Mouse (Mus musculus) Patski (cell line): Measurements from ENCODE around the gene Slc25a33. TPM values are rescaled to one million over a fixed set of nuclear protein-coding genes. Genes with fewer than 3 reads are reported as not detected.

Experiments used
- ATAC-seq: fragments of 100-300 bp; one replicate; pipeline ENCODE4 v1.8.0; 2021
- CTCF ChIA-PET: fragments of 350-600 bp; sonication (Branson Sonifier 250); formaldehyde crosslinking; loops from one replicate; lab custom pipeline; 2022; ENCODE audit warnings: inconsistent platforms; lab: Charles Lee
- POLR2A ChIA-PET: fragments of 350-600 bp; sonication (Branson Sonifier 250); formaldehyde crosslinking; loops from one replicate; lab custom pipeline; 2022; ENCODE audit warnings: antibody characterized with exemption, inconsistent platforms; lab: Charles Lee
- DNase-seq: peaks from one replicate; pipeline ENCODE4 v3.0.0-alpha.2; 2011; ENCODE audit warnings: low read depth, low spot score
- H3K27me3 ChIP-seq: fragments of 371-371 bp; one replicate; pipeline ENCODE4 v1.5.1; 2021
- CTCF ChIP-seq: fragments of 100-300 bp; IDR thresholded peaks from one replicate; pipeline ENCODE4 v1.5.1; 2021
- in situ Hi-C: fragments of 300-500 bp; cut with MboI; formaldehyde crosslinking; loops from 3 replicates; pipeline ENCODE4 v1.11.1; 2018; ENCODE audit warnings: low pct_unique_long_range_greater_than_20kb, mixed read lengths
- polyA plus RNA-seq: library from polyadenylated mRNA; unstranded; gene quantifications from one replicate; pipeline ENCODE4 v1.2.3, GENCODE M21; 2021

Slc25a33 gene
- polyA plus RNA-seq, 1 experiment from 2014 or later: 23.3 TPM

DNA sequence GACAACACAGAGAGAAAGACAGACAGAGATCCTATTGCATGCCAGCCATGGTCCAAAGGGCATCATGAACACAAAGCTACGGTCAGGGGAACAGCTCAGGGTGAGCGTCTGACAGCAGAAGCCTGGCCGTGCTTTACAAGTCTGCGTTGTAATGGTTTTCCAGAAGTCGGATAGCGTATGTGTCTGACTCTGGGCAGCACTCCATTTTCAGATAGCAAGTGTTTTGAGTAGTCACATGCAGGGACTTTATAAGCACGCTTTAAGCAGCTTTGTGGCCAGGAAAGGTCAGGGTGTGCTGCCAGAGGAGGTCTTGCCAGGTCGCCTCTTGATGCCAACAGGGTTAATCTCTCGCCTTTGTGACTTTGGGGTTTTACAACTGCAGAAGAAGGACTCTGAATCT, 10.3 kb upstream of the Slc25a33 start:
- ATAC-seq: no peak
- no peaks in the 10 kb centered on the region for H3K27me3 ChIP-seq

DNA sequence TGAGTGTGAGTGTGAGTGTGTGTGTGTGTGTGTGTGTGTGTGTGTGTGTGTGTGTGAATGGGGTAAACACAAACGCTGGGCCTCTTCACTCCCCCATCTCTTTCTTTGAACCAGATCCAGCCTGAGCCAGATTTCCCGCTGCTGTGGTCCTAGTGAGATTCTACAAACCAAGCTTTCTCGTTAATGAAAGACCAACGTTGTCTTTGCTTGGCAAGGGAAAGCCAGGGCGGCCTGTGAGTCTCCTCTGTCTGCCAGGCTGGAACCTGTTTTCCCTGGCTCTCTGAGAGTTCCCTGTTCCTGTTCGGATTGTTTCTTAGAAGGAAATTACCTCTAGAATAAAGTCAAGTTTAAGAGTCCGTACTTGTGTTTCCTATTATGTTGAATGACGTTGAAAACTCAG, 8.9 kb upstream of the Slc25a33 start:
- CTCF ChIA-PET: no interaction called here
- DNase-seq (no peak), ATAC-seq (no peak)
- TF ChIP-seq CTCF: no peak
- H3K27me3 ChIP-seq: no peaks in the 10 kb centered on the region
- POLR2A ChIA-PET: interaction anchor here (0.6 kb wide), 1 partner anchor 174 kb away, joined by 3 read pairs; no protein-coding TSS in a partner anchor
- in situ Hi-C loops: no loop called here

More for the DNA sequence above, 10.3 kb upstream of the Slc25a33 start:
- CTCF ChIA-PET: interaction anchor here (2.2 kb wide), 1 partner anchor 15 kb away, joined by 5 read pairs; no protein-coding TSS in a partner anchor
- in situ Hi-C loops: no loop called here
- TF ChIP-seq CTCF: no peak
- DNase-seq: no peak
- POLR2A ChIA-PET: no interaction called here

DNA sequence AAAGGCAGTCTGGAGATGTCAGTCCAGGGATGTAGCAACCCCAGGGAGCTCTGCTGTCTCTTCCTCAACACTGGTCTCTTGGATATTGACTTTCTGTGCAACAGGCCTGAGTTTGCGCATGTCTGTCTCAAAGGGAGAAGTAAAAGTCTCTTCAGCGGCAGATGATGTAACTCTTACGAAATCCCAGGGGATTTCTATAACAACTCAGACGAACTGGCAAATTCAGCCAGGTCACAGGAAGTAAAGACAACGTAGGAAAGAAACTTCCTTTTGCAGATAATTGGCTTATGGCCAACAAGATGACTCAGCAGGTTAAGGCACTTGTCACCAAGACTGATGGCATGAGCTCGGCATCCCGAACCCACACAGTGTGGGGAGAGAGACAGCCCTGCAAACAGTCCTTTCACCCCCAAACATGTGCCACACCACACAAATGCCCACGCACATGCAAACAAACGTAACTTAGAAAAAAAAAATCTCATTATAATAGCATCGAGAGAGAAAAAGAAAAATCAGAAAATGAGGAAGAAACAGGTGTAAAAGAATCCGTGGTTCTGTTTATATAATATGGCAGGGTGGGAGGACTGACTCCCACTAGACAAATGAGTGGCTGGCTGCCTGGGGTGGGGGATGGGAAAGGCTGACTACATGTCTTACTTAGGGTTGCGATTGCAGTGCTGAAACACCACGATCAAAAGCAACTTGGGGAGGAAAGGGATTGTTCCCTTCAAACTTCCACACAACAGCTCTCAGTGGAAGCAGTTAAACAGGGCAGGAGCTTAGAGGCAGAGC, 6.7 kb upstream of the Slc25a33 start:
- no peak for ATAC-seq
- ChIA-PET CTCF (interaction anchor here (1.5 kb wide), 1 partner anchor 176 kb away, joined by 3 read pairs; no protein-coding TSS in a partner anchor), POLR2A (interaction anchor here (0.6 kb wide), 1 partner anchor 817 kb away, joined by 4 read pairs; no protein-coding TSS in a partner anchor)
- peak; percentile 71 for DNase-seq
- TF ChIP-seq CTCF: no peak
- H3K27me3 ChIP-seq: no peaks in the 10 kb centered on the region
- in situ Hi-C loops: no loop called here

DNA sequence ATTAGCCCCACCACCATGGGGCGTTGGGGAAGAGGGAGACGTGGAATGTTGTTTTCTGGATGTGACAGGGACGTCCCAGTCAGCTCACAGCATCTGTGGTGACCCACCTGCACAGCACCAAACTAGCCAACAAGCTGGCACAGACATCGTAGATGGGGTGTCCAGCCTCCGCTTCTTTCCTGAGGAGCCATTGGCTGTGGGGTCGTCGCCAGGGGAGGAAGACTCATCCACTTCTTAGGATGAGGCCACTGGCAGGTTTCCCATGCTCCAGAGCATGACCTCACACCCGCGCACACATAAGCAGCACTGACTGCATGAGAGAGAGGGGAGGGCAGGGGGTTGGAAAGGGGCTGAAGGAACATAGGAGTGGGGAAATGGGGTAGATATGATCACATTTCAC, 5.9 kb upstream of the Slc25a33 start:
- in situ Hi-C loops: no loop called here
- ChIA-PET POLR2A (no interaction called here), CTCF (interaction anchor here (1.5 kb wide), 1 partner anchor 177 kb away, joined by 3 read pairs; no protein-coding TSS in a partner anchor)
- no peak for TF ChIP-seq CTCF
- no peak for ATAC-seq
- no peak for DNase-seq
- no peaks in the 10 kb centered on the region for H3K27me3 ChIP-seq

DNA sequence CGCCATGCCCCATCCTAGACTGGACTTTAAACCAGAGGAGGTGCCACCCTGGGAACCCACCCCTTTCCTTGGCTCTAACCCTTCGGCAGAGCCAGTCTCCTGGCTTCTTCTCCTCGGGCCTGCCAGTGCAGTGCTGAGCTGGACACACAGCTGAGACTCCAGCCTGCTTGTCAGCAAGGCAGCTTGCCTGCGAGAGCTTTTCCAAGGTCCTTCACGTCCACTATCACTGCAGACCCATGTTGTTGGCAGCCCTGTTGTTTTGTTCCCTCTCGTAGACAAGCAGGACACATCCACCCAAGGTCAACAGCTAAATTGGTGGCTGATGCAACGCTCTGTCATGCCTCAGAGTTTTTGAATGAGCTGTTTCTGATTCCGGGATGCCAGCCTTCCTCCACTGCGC, 3.0 kb upstream of the Slc25a33 start:
- ATAC-seq (peak; percentile 5), DNase-seq (no peak)
- ChIA-PET CTCF (interaction anchor here (1.1 kb wide), 1 partner anchor 15 kb away, joined by 3 read pairs; no protein-coding TSS in a partner anchor), POLR2A (interaction anchor here (1.1 kb wide), 1 partner anchor 26 kb away, joined by 3 read pairs; no protein-coding TSS in a partner anchor)
- TF ChIP-seq CTCF: no peak
- no peaks in the 10 kb centered on the region for H3K27me3 ChIP-seq
- in situ Hi-C loops: no loop called here

DNA sequence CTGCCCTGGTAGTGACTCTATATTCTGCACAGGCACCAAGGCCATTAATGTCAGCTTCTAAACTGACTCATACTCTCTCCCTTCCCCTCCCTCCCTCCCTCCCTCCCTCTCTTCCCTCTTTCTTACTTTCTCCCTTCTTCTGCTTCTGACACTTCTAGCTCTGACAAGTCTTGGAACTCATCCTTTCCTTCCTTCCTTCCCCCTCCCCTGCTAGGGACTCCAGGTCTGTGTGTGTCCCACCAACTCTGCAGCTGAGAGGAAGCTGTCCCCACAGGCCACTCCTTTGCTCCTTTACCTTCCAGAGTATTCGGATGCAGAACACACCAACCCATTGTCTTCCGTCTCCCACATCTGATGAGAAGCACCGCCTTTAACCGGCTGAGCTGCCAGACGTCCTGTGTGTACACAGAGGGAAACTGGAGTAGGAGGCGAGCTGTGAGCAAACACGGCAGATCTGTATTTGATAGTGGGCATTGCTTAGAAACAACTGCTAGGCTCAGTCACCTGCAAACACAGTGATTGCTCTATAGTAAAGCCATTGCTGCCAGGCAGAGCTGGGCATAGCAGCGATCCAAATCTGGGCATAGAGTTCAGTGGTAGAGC, 1.8 kb upstream of the Slc25a33 start:
- POLR2A ChIA-PET: interaction anchor here (0.7 kb wide), 1 partner anchor 62 kb away, joined by 4 read pairs; no protein-coding TSS in a partner anchor
- DNase-seq (no peak), ATAC-seq (peak; percentile 1)
- TF ChIP-seq CTCF: no peak
- no peaks in the 10 kb centered on the region for H3K27me3 ChIP-seq
- CTCF ChIA-PET: interaction anchor here (1.4 kb wide), 1 partner anchor 24 kb away, joined by 3 read pairs; no protein-coding TSS in a partner anchor
- in situ Hi-C loops: no loop called here

DNA sequence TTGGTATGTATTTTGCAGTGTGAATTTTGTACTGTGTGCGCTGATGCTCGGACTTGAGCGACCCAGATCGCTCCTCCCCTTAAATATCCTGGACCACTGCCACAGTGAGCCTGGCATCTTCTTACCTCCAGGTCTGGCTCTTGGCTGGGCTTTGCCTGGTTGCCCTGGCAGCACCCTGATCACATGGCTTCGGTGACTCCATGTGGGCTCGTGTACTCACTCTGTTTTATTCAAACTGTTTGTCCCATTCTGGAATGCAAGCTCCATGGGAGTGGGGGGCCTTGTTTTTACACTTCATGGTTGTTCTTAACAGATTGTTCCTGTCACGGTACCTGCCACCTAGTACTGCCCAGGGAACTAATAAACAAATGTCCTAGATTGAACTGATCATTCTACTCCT, 1.3 kb upstream of the Slc25a33 start:
- POLR2A ChIA-PET: no interaction called here
- DNase-seq (no peak), ATAC-seq (peak; percentile 22)
- no peak for TF ChIP-seq CTCF
- in situ Hi-C loops: no loop called here
- CTCF ChIA-PET: interaction anchor here (1.0 to 1.4 kb wide), 2 partner anchors 25 to 184 kb away, joined by 3 read pairs; no protein-coding TSS in a partner anchor
- H3K27me3 ChIP-seq: no peaks in the 10 kb centered on the region

DNA sequence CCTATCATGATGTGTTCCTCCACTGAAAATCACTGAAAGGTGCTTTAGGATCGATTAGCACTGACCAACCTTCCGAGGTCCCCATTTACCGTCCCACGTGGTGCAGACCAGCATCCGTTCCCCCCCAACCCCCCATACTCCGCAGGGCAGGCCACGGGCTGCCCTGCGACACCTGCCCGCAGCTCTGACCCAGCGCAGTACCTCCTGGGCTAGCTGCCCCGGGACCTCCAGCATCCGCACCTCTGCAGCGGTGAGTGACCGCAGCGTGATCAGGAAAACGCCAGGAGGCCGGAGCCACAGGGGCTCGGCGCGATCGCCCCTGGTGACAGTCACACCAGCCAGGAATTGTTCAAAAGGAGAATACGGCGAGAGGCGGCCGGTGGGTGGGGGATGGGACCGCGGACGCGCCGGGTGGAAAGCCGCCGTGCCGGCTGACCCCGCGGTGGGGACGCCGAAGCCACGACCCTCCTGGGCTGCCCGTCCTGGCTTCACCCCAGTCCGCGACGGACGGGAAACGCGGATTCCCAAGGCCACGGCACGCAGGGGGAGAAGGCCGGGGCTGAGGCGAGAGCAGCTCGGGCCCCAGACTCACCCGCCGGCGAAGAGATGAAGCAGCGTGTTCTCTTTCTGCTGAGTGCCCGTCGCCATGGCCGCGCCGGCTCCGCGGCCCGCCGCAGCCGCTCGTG, 526 bp downstream of the Slc25a33 start:
- in situ Hi-C loops: no loop called here
- POLR2A ChIA-PET: interaction anchor here (0.7 kb wide), 1 partner anchor 471 kb away, joined by 4 read pairs; no protein-coding TSS in a partner anchor
- TF ChIP-seq CTCF: no peak
- no peaks in the 10 kb centered on the region for H3K27me3 ChIP-seq
- ATAC-seq: no peak
- CTCF ChIA-PET: interaction anchor here (0.7 to 1.6 kb wide), 6 partner anchors 9 to 24 kb away, joined by 3 to 4 read pairs (median 4); no protein-coding TSS in a partner anchor
- DNase-seq: no peak

DNA sequence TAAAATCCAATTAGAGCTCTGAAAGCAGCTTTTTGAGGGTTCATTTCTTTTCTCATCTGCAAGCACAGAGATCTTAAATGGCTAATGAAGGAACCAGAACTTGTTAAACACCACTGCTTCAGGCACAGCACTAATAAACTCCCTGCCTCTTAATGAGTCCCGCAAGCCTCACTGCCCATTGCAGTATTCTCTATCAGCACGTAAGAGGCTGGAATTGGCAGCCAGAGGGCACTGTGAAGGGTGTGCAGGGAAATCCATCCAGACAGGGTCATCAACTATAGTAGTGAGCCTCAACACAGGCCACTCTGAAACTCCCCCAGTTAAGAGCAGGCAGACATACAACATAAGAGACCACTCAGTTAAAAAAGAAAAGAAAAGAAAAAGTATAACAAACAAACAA, 1.7 kb downstream of the Slc25a33 start:
- CTCF ChIA-PET: interaction anchor here (1.1 to 1.6 kb wide), 4 partner anchors 8 to 25 kb away, joined by 3 to 4 read pairs (median 4); no protein-coding TSS in a partner anchor
- no peaks in the 10 kb centered on the region for H3K27me3 ChIP-seq
- DNase-seq (no peak), ATAC-seq (no peak)
- POLR2A ChIA-PET: no interaction called here
- TF ChIP-seq CTCF: no peak
- in situ Hi-C loops: no loop called here

DNA sequence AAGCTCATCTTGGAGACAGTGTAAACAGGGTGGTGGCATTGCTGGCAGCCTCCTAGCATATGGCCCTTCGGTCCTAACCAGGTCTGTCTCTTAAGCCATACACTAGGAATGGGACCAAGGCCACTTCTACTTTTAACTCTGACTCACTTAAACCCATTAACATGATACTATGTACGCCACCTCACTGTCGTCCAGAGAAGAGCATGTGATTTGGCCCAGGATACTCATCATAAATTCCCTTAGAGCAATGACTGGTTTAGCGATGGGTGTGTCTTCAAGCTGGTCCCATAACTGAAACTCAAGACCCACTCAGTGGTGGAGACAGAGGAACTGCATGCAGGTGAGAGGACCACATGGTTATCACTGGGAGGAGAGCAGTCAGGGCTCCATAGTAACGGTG, 8.9 kb downstream of the Slc25a33 start:
- DNase-seq (no peak), ATAC-seq (no peak)
- POLR2A ChIA-PET: no interaction called here
- no peaks in the 10 kb centered on the region for H3K27me3 ChIP-seq
- TF ChIP-seq CTCF: no peak
- CTCF ChIA-PET: interaction anchor here (0.6 to 1.5 kb wide), 3 partner anchors 8 to 186 kb away, joined by 3 to 4 read pairs (median 3); no protein-coding TSS in a partner anchor
- in situ Hi-C loops: no loop called here
